Mouse (Mus musculus) intestine, embryonic 14.5 days (tissue): ENCODE data around the gene Slc38a9. TPM values are rescaled to one million over a fixed set of nuclear protein-coding genes. Genes with fewer than 3 reads are reported as not detected.

Experiments used
- ATAC-seq: fragments of 200-750 bp; cut with Nextera tagmentation; replicated peaks from 2 replicates; pipeline ENCODE4 v1.8.0; 2017; ENCODE audit warnings: low read depth, moderate number of reproducible peaks, moderate TSS enrichment, moderate library complexity; ENCODE audit not compliant: low FRiP score, low TSS enrichment
- DNase-seq: peaks from one replicate; pipeline ENCODE4 v3.0.0-alpha.2; 2018; ENCODE audit warnings: low spot score
- H3K27ac ChIP-seq: fragments of 300-500 bp; sonication (generic); 2 replicates; pipeline ENCODE4 v1.5.1; 2014; ENCODE audit warnings: low read depth, mild to moderate bottlenecking, control low read depth
- H3K27me3 ChIP-seq: fragments of 300-500 bp; sonication (generic); replicated peaks from 2 replicates; pipeline ENCODE4 v1.6.1; 2014; ENCODE audit warnings: low read length, control low read depth; ENCODE audit not compliant: control insufficient read depth, insufficient read depth
- H3K36me3 ChIP-seq: fragments of 300-500 bp; sonication (generic); 2 replicates; pipeline ENCODE4 v1.6.1; 2014; ENCODE audit warnings: low read length, control low read depth; ENCODE audit not compliant: control insufficient read depth, insufficient read depth
- H3K4me1 ChIP-seq: fragments of 300-500 bp; sonication (generic); replicated peaks from 2 replicates; pipeline ENCODE4 v1.6.1; 2014; ENCODE audit warnings: low read length, control low read depth, mixed read lengths; ENCODE audit not compliant: control insufficient read depth, insufficient read depth
- H3K4me2 ChIP-seq: fragments of 300-500 bp; sonication (generic); 2 replicates; pipeline ENCODE4 v1.6.1; 2014; ENCODE audit warnings: low read length
- H3K4me3 ChIP-seq: fragments of 300-500 bp; sonication (generic); 2 replicates; pipeline ENCODE4 v1.5.1; 2014; ENCODE audit warnings: low read depth, low read length, control low read depth, mixed read lengths
- H3K9ac ChIP-seq: fragments of 300-500 bp; sonication (generic); 2 replicates; pipeline ENCODE4 v1.6.1; 2014; ENCODE audit warnings: mild to moderate bottlenecking, low read length
- H3K9me3 ChIP-seq: fragments of 300-500 bp; sonication (generic); 2 replicates; pipeline ENCODE4 v1.6.1; 2016; ENCODE audit warnings: low read length, control low read depth; ENCODE audit not compliant: control insufficient read depth
- WGBS: fragments of 180-500 bp; shearing (Covaris S2); extraction: QIAGEN DNeasy Blood & Tissue Kit; methylation state at CpG from one replicate; pipeline ENCODE4 v1.1.7; 2014; 5-methylcytosine and 5-hydroxymethylcytosine counted together
- polyA plus RNA-seq: library from polyadenylated mRNA; unstranded; fragments of >200 nt; fragmentation: Nextera tagmentation; extraction: Ambion mirVana; gene quantifications from 2 replicates; pipeline ENCODE4 v1.2.1, GENCODE M21; 2014

Gene Slc38a9
- polyA plus RNA-seq, 1 experiment from 2014 or later, result 13.7 TPM

DNA sequence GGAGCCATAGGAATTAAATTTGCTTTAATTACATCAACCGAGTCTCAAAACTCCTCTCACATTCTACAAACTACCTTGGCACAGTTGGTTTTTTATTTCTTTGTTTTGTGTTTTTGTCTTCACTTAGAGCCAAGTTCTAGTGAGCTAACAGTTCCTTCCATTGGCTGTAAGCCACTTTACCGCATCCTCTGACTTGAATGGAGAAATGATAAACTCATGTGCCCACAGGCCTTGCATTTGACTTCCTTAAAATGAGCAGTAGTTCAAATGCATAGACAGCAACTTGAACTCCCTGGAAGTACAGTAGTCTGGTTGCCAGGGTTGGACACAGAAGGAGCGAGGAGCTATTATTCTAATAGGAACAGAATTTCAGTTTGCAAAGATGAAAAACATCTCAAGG, 17.7 kb upstream of the Slc38a9 start:
- Histone ChIP-seq H3K9me3 (no peaks in the 10 kb centered on the region), H3K4me1 (no peaks in the 10 kb centered on the region), H3K4me3 (no peak overlapping the region), H3K4me2 (no peak overlapping the region), H3K9ac (no peak overlapping the region), H3K36me3 (no peaks in the 10 kb centered on the region), H3K27ac (no peak overlapping the region), H3K27me3 (no peaks in the 10 kb centered on the region)
- ATAC-seq (no peak), DNase-seq (no peak)
- WGBS, result 86% methylated on average over 3 of the region's 3 CpGs

DNA sequence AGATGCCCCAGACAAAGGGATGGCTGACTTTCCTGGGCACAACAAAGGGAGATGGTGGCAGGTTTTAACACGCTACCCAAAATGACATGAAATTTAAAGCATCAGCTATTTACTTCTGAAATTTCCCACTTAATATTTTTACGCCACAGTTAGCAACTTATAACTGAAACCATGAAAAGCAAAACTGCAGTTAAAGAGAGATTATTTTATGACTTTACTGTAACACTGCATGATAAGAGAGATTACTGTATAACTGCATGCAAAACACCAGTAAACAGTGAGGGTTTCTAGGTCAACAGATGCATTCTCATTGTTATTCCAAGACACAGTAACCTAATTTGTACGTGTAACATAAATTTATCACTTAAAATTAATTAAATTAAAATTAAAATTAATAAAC, 15.6 kb upstream of the Slc38a9 start:
- Histone ChIP-seq H3K27me3 (no peaks in the 10 kb centered on the region), H3K4me1 (no peaks in the 10 kb centered on the region), H3K4me3 (no peak overlapping the region), H3K27ac (no peak overlapping the region), H3K4me2 (no peak overlapping the region), H3K9me3 (no peaks in the 10 kb centered on the region), H3K36me3 (no peaks in the 10 kb centered on the region), H3K9ac (no peak overlapping the region)
- WGBS, result 77% methylated on average over 3 of the region's 3 CpGs
- no peak for ATAC-seq
- no peak for DNase-seq

DNA sequence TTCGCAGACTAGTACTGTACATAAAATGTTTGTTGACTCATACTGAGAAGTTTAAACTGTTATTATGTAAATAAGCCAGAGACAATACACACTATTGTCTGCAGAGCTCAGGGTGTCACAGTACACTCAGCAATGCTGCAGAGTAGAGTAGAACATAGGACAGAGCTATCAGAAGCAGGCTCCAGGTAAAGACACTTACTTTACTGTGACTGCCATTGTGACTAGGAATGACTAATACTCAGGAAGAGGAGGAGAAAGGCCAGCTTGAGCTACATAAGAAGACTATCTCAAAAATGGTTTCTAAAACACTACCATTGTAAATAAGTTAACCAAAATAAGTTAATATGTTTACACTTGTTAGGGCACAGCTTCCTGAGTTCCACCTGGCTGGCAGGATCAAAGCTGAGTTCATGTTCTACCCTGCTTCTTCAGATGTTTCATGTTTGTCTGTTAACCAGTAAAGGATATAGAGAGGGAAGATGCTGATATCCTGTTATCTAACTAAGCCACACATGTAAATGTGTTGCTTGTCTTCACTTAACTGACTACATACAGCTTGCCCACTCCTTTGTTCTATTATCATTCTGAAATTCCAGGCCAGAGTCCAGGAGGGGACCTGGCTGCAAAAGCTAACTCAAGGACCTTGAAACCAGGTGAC, 14.9 kb upstream of the Slc38a9 start:
- no peak overlapping the region for H3K27ac ChIP-seq
- H3K4me1 ChIP-seq, result no peaks in the 10 kb centered on the region
- WGBS, result 90% methylated on average over 1 of the region's 1 CpGs
- no peaks in the 10 kb centered on the region for H3K9me3 ChIP-seq
- no peak overlapping the region for H3K9ac ChIP-seq
- ATAC-seq (no peak), DNase-seq (no peak)
- H3K27me3 ChIP-seq, result no peaks in the 10 kb centered on the region
- H3K4me3 ChIP-seq, result no peak overlapping the region
- H3K36me3 ChIP-seq, result no peaks in the 10 kb centered on the region
- H3K4me2 ChIP-seq, result no peak overlapping the region

DNA sequence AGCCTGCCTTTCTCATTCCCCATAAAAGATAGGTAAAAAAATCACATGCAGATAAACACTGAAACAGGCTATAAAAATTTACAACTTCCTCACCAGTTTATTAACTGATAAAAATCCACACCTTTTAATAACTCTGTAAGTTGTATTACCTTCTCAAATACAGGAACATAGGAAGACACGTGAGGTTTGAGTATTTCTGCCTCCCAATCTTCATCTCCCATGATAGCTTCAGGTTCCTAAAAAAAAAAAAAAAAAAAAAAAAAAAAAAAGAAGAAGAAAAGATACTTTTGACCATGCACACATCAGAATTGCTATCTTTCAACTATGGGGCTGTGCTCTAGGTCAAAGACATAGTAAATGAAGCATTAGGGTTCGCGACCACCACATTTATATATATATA, 9.4 kb upstream of the Slc38a9 start:
- Histone ChIP-seq H3K4me3 (no peak overlapping the region), H3K9ac (no peak overlapping the region)
- WGBS, result 85% methylated on average over 3 of the region's 3 CpGs

DNA sequence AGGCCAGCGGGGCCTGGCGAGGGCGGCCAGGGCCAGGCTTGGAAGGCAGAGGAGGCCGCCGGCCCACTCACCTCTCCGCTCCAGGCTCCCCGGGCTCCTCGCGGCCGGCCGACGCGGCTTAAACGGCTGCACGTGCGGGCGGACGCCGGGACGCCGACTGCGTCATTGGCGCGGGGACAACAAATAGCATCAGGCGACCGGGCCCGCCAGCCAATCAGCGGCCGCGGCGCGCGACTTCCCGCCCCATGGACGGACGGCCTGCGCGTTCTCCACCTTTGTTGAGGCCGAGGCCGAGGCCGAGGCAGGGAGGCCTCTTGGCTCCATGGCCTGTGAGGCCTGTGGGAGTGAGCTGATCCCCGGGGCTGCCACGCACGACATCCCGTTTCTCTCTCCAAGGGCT, 8.3 kb upstream of the Slc38a9 start, which contains the start of gene Ddx4:
Ddx4 (minus strand) TSS at position 271 of the 400 bp plus-strand sequence.
- WGBS, result 71% methylated on average over 37 of the region's 45 CpGs
- Histone ChIP-seq H3K4me1 (no peaks in the 10 kb centered on the region), H3K4me2 (no peak within 1 kb of the TSS), H3K4me3 (no peak within 1 kb of the TSS), H3K36me3 (no peaks in the 10 kb centered on the region), H3K9me3 (peaks cover 11% of the 10 kb centered on the region), H3K9ac (no peak within 1 kb of the TSS), H3K27ac (no peak within 1 kb of the TSS), H3K27me3 (no peaks in the 10 kb centered on the region)
- DNase-seq, result no peak
- ATAC-seq, result no peak

More for the DNA sequence above, 9.4 kb upstream of the Slc38a9 start:
- peaks cover 11% of the 10 kb centered on the region for H3K9me3 ChIP-seq
- ATAC-seq, result no peak
- H3K27me3 ChIP-seq, result no peaks in the 10 kb centered on the region
- no peak overlapping the region for H3K4me2 ChIP-seq
- no peaks in the 10 kb centered on the region for H3K36me3 ChIP-seq
- no peak for DNase-seq
- H3K4me1 ChIP-seq, result no peaks in the 10 kb centered on the region
- no peak overlapping the region for H3K27ac ChIP-seq

DNA sequence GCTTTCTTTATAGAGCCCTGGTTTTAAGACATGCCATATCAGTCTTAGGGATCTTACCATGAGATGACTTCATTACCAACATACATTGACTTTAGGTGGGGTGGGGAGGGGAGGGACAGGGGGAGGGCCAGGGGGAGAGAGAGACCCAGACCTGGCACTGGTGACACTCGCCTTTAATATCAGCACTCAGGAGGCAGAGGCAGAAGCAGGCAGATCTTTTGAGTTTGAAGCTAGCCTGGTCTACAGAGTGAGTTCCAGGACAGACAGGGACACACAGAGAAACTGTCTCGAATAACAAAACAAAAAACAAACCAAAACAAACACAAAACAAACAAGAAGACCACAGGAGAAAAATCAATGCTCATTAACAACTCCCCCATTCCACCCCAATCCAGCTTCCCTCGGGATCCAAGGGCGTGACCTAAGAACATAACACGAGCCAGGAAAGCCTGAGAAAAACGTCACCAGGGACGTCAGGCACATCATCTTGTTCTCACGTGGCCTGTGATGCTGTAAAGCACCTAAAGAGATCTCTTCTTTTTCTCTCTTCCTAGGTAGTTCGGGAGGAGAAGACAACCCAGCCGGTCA, 471 bp upstream of the Slc38a9 start:
- DNase-seq, result no peak

DNA sequence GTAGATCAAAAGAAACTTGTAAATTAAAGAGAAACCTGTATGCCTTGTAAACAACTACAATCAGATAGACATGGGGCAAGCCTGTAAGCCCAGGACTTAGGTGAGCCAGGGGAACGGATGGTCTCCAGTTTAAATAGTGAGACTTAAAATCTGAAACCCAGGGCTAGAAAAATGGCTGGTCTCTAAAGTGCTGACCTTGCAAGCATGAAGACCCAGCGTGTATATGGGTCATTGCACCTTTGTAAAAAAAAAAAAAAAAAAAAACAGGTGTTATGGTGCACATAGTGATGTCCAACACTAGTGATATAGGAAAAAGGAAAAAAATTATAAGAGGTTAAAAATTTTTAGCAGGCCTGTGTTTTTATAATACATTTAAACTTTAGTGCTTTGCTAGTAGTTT, 1.1 kb downstream of the Slc38a9 start:
- no peak for DNase-seq
- Histone ChIP-seq H3K9me3 (no peaks in the 10 kb centered on the region), H3K36me3 (no peaks in the 10 kb centered on the region), H3K9ac (no peak overlapping the region), H3K27me3 (no peaks in the 10 kb centered on the region), H3K27ac (no peak overlapping the region), H3K4me2 (peak overlapping the region; percentile 87), H3K4me3 (no peak overlapping the region), H3K4me1 (peaks cover 7% of the 10 kb centered on the region)
- ATAC-seq, result no peak
- 68% methylated on average over 2 of the region's 2 CpGs for WGBS

More for the DNA sequence above, 471 bp upstream of the Slc38a9 start:
- H3K9me3 ChIP-seq, result no peaks in the 10 kb centered on the region
- H3K4me1 ChIP-seq, result peaks cover 7% of the 10 kb centered on the region
- peak overlapping the region; percentile 87 for H3K4me2 ChIP-seq
- peak overlapping the region; percentile 56 for H3K4me3 ChIP-seq
- H3K27me3 ChIP-seq, result no peaks in the 10 kb centered on the region
- H3K9ac ChIP-seq, result peak overlapping the region; percentile 51; the same call in 1 of the 2 replicates
- no peak overlapping the region for H3K27ac ChIP-seq
- ATAC-seq, result no peak; the same call in 1 of the 2 replicates
- H3K36me3 ChIP-seq, result no peaks in the 10 kb centered on the region
- 5% methylated on average over 10 of the region's 10 CpGs for whole genome bisulfite sequencing

DNA sequence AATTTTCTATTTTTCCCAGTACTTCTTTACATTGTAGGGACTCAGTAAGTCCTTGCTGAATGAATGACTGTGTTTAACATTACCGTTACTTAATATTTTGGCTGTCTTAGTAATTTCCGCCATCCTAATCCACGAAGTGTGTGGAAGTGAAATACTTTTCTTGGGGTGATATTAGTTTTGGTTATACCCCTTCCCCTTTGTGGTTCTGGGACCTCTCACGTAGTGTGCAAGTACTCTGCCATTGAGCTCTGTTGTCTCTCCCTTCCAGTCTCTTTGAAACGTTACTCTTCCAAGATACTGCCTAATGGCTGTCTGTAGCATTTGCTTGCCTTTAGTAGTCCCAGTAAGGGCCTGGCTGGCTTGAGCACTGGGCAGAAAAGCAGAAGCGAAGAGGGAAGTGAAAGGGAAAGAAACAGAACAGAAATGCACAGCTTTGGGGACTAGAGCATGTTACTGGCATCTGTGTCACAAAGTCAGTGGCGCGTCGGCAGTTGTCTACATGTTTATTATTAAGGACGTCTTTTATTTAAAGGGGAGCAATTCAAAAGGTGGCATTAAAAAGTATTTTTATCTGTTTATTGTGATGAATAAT, 6.0 kb downstream of the Slc38a9 start:
- H3K27me3 ChIP-seq, result no peaks in the 10 kb centered on the region
- peaks cover 2% of the 10 kb centered on the region; the same call in 1 of the 2 replicates for H3K4me1 ChIP-seq
- H3K9ac ChIP-seq, result no peak overlapping the region
- no peak overlapping the region for H3K27ac ChIP-seq
- DNase-seq, result no peak
- H3K9me3 ChIP-seq, result no peaks in the 10 kb centered on the region
- 86% methylated on average over 10 of the region's 10 CpGs for WGBS
- 0 out of 2 replicates have a peak, but pooled peaks cover 5% of the 10 kb centered on the region for H3K36me3 ChIP-seq
- ATAC-seq, result no peak
- no peak overlapping the region for H3K4me2 ChIP-seq
- no peak overlapping the region for H3K4me3 ChIP-seq
